Mouse (Mus musculus) midbrain, embryonic 16.5 days (tissue): Measurements from ENCODE around the gene Gm28053. TPM values are rescaled to one million over a fixed set of nuclear protein-coding genes. Genes with fewer than 3 reads are reported as not detected.

ENCODE experiments used
- ATAC-seq: fragments of 200-750 bp; cut with Nextera tagmentation; 2 replicates; pipeline ENCODE4 v1.8.0; 2017; ENCODE audit warnings: moderate TSS enrichment
- H3K27ac ChIP-seq: fragments of 300-500 bp; sonication (generic); 2 replicates; pipeline ENCODE4 v1.5.1; 2014; ENCODE audit warnings: mild to moderate bottlenecking, low read length, mixed read lengths
- H3K27me3 ChIP-seq: fragments of 300-500 bp; sonication (generic); 2 replicates; pipeline ENCODE4 v1.6.1; 2014; ENCODE audit warnings: low read depth, low read length, mixed read lengths; ENCODE audit not compliant: control insufficient read depth, insufficient read depth
- H3K36me3 ChIP-seq: fragments of 300-500 bp; sonication (generic); 2 replicates; pipeline ENCODE4 v1.6.1; 2014; ENCODE audit warnings: mild to moderate bottlenecking, low read length, moderate library complexity, mixed read lengths; ENCODE audit not compliant: control insufficient read depth, insufficient read depth
- H3K4me1 ChIP-seq: fragments of 300-500 bp; sonication (generic); 2 replicates; pipeline ENCODE4 v1.6.1; 2014; ENCODE audit warnings: mild to moderate bottlenecking, low read length, mixed read lengths; ENCODE audit not compliant: control insufficient read depth, insufficient read depth
- H3K4me2 ChIP-seq: fragments of 300-500 bp; sonication (generic); 2 replicates; pipeline ENCODE4 v1.6.1; 2014; ENCODE audit warnings: mild to moderate bottlenecking, low read length, mixed read lengths
- H3K4me3 ChIP-seq: fragments of 300-500 bp; sonication (generic); 2 replicates; pipeline ENCODE4 v1.5.1; 2014; ENCODE audit warnings: low read depth, mild to moderate bottlenecking, low read length, moderate library complexity, mixed read lengths
- H3K9ac ChIP-seq: fragments of 300-500 bp; sonication (generic); 2 replicates; pipeline ENCODE4 v1.6.1; 2014; ENCODE audit warnings: low read depth, low read length, mixed read lengths
- H3K9me3 ChIP-seq: fragments of 300-500 bp; sonication (generic); replicated peaks from 2 replicates; pipeline ENCODE4 v1.6.1; 2014; ENCODE audit warnings: mild to moderate bottlenecking, low read length, mixed read lengths; ENCODE audit not compliant: control insufficient read depth, poor library complexity, severe bottlenecking
- WGBS: fragments of 180-500 bp; shearing (Covaris S2); extraction: QIAGEN DNeasy Blood & Tissue Kit; methylation state at CpG from one replicate; pipeline ENCODE4 v1.1.7; 2014; 5-methylcytosine and 5-hydroxymethylcytosine counted together
- polyA plus RNA-seq: library from polyadenylated mRNA; unstranded; fragments of >200 nt; fragmentation: Nextera tagmentation; extraction: Ambion mirVana; gene quantifications from 2 replicates; pipeline ENCODE4 v1.2.1, GENCODE M21; 2015

The Gm28053 gene
- polyA plus RNA-seq, 1 experiment from 2014 or later, result 0.62 TPM

DNA sequence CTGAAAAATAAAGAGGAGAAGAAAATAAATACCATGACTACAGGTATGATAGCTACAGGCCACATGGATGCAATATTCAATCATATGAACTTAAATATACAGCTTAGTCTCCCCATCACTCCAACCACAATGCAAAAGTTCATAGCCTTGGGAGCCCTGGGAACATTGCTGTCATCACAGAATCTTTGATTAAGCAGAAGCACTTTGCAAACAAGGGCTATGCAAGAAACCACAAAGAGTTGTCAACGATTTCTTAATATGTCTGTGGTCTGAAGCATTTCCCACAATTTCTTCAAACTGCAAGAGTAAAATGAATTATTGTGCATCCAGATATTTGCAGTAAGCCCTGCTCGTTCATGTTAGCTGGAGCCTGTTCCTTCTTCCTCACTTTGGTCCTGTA, 18.6 kb downstream of the Gm28053 start:
- Histone ChIP-seq H3K4me3 (no peak overlapping the region), H3K4me2 (no peak overlapping the region), H3K27ac (no peak overlapping the region), H3K36me3 (no peaks in the 10 kb centered on the region), H3K4me1 (0 out of 2 replicates have a peak, but pooled peaks cover 1% of the 10 kb centered on the region), H3K9me3 (no peaks in the 10 kb centered on the region), H3K9ac (no peak overlapping the region), H3K27me3 (0 out of 2 replicates have a peak, but pooled peaks cover 6% of the 10 kb centered on the region)
- no peak for ATAC-seq
- 81% methylated on average over 2 of the region's 2 CpGs for WGBS

DNA sequence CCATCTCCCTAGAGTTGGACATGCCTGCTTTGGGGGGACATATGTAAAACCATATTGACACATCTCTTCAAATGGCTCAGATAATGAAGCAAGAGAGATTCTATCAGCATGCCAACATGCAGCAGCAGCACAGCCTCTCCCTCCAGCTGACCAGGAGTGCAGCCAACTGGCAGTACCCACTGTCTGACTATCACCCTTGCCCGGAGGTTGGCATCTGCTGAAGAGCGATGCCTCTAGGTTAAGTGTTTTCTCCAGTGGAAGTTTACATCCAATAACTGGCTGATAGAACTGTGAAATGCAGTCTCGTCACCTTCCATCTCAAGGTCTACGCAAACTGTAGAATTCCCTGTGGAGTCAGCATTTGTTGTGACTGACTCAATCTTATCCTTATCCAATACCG, 19.3 kb downstream of the Gm28053 start:
- 86% methylated on average over 5 of the region's 5 CpGs for WGBS
- 0 out of 2 replicates have a peak, but pooled peaks cover 4% of the 10 kb centered on the region for H3K4me1 ChIP-seq
- H3K9ac ChIP-seq, result no peak overlapping the region

DNA sequence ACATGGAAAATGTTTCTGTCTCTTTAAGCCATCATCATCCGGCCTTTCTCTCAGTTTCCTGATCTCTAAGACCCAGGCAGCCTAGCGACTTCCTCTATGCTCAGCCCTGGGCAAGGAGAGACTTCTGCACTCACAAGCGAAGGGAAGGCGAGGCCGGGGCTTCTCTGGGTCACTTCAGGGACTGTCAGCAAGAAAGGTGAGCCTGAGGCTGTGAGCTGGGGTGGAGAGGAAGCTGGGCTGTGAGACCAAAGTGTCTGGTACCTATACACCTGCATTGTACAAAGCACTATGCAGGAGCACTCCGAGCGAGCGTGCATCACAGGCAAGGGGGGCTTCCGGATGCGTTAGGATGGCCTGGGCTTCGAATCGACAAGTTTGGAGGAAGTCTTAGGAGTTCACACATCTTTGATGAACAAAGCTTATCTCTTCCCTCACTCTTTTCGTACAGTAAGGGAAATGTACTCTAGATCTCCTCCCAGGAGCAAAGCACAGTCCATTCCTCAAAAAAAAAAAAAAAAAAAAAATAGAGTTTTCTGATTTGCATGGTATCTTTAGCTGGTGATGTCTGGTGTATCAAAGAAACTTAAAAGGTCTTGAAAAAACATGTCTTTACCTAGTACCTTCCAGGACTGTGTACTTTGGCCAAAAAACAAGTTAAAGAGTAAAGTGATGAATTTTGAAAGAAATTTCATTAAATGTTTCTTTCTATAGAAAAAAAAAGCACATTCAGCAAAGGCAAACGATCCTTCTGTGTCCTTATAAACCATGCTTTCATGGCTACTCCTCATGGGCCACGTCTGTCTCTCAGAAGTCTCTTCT, 20.8 kb downstream of the Gm28053 start, which contains the start of gene Gimap1:
Gimap1 (plus strand) TSS at position 94 of the 819 bp plus-strand sequence.
- no peaks in the 10 kb centered on the region for H3K36me3 ChIP-seq
- H3K4me2 ChIP-seq, result no peak within 1 kb of the TSS
- no peaks in the 10 kb centered on the region for H3K9me3 ChIP-seq
- 78% methylated on average over 15 of the region's 15 CpGs for WGBS
- no peak within 1 kb of the TSS for H3K9ac ChIP-seq
- no peak for ATAC-seq
- peaks cover 9% of the 10 kb centered on the region; the same call in 1 of the 2 replicates for H3K27me3 ChIP-seq
- 0 out of 2 replicates have a peak, but pooled peaks cover 4% of the 10 kb centered on the region for H3K4me1 ChIP-seq
- no peak within 1 kb of the TSS for H3K4me3 ChIP-seq
- no peak within 1 kb of the TSS for H3K27ac ChIP-seq

More for the DNA sequence above, 19.3 kb downstream of the Gm28053 start:
- no peak overlapping the region for H3K27ac ChIP-seq
- no peak for ATAC-seq
- 0 out of 2 replicates have a peak, but pooled peaks cover 6% of the 10 kb centered on the region for H3K27me3 ChIP-seq
- H3K4me2 ChIP-seq, result no peak overlapping the region
- no peak overlapping the region for H3K4me3 ChIP-seq
- H3K36me3 ChIP-seq, result no peaks in the 10 kb centered on the region
- no peaks in the 10 kb centered on the region for H3K9me3 ChIP-seq

DNA sequence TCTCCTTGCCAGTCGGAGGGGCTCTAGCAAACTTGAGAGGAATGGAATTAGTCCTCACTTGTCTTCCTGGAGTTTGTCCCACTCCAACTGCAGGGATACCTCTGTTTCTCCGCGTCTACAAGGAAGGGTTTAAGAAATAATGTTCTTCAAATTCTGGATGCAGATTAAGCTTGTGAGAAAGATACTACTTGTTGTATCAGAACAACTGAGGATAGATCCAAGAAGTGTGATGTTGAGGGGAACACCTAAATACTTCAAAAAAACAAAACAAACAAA, 21.3 kb downstream of the Gm28053 start:
- no peak overlapping the region for H3K4me2 ChIP-seq

DNA sequence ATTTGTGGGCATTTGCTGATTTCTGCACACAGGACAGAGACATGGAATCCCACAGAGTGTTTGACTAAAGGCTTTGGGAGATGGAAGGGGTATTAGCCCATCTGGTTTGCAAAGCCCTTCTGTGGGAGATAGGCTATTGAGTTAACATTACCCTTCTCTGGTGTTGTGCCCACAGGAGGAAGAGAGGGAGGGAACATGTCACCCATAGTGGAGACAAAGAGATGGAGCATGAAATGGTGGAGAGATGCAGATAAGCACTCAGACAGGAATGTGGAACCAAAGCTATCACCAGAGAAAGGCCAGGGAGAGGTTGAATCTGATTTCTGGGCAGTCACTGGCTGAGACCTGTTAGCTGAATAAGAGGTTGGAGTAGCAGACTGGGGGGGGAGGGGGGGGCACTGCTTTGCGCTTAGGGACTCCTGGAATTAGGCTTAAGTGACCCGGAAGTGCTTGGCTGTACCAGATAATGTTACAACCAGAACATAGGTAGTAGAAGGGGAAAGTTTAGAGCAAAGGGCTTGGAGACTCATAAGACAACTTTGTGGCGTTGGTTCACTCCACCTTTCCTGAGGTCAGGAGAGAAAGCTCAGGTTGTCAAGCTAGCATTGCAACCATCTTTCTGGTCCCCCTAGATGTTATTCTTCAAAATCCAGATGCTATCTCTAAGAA, 22.2 kb downstream of the Gm28053 start:
- ATAC-seq, result no peak
- Histone ChIP-seq H3K4me1 (0 out of 2 replicates have a peak, but pooled peaks cover 4% of the 10 kb centered on the region), H3K36me3 (no peaks in the 10 kb centered on the region), H3K27me3 (peaks cover 10% of the 10 kb centered on the region; the same call in 1 of the 2 replicates), H3K4me2 (no peak overlapping the region), H3K9ac (no peak overlapping the region), H3K4me3 (no peak overlapping the region), H3K27ac (no peak overlapping the region), H3K9me3 (no peaks in the 10 kb centered on the region)
- 86% methylated on average over 3 of the region's 3 CpGs for WGBS

More for the DNA sequence above, 21.3 kb downstream of the Gm28053 start:
- H3K9me3 ChIP-seq, result no peaks in the 10 kb centered on the region
- H3K27ac ChIP-seq, result no peak overlapping the region
- WGBS, result 88% methylated on average over 3 of the region's 3 CpGs
- no peaks in the 10 kb centered on the region for H3K36me3 ChIP-seq
- H3K9ac ChIP-seq, result no peak overlapping the region
- H3K27me3 ChIP-seq, result peaks cover 10% of the 10 kb centered on the region; the same call in 1 of the 2 replicates
- H3K4me1 ChIP-seq, result 0 out of 2 replicates have a peak, but pooled peaks cover 4% of the 10 kb centered on the region
- ATAC-seq, result no peak
- H3K4me3 ChIP-seq, result no peak overlapping the region

DNA sequence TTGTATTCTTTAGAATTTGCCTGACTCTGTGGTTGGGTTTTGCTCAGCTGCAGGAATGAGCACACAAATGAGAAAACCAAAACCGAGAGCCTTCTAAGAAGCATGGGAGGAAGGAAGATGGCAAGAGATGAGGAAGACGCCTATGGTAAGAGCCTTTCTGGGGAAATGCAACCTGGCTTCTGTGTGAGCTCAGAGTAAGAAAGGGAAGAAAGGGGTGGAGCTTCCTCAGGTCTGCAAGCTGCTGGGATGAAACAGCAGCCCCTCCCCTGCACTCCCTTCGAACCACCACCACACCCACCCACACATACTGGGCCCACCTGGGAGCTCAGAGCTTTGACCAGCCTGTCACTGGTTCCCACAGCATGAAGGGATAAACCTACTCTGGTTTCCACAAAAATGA, 22.9 kb downstream of the Gm28053 start:
- peaks cover 10% of the 10 kb centered on the region; the same call in 1 of the 2 replicates for H3K27me3 ChIP-seq
- H3K36me3 ChIP-seq, result no peaks in the 10 kb centered on the region
- no peaks in the 10 kb centered on the region for H3K9me3 ChIP-seq
- H3K27ac ChIP-seq, result no peak overlapping the region
- 0 out of 2 replicates have a peak, but pooled peaks cover 4% of the 10 kb centered on the region for H3K4me1 ChIP-seq
- 32% methylated on average over 3 of the region's 3 CpGs for WGBS
- no peak overlapping the region for H3K4me2 ChIP-seq
- H3K4me3 ChIP-seq, result no peak overlapping the region
- no peak overlapping the region for H3K9ac ChIP-seq
- no peak for ATAC-seq

DNA sequence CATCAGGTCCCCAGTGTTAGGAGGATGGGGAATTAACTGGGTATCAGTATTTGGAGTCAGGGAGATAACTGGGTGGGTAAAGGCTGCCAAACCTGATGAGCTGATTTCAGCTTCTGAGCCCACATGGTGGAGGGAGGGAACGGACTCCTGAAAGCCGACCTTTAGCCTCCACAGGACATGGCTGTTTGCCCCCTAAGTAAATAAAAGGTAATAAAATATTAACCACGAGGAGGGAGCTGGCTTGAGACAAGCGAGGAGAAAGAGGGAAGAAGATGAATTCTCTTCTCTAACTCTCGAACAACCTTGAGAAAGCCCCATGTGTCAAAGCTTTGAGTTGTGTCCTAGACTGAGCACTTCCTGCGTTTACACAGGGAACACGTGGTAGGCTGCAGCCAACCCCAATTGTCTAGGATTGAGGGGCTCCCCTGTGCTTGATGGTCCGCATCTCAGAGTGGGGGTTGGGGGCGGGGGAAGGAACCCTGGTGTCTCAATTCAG, 23.4 kb downstream of the Gm28053 start:
- peak; percentile 66 for ATAC-seq
- Histone ChIP-seq H3K4me1 (0 out of 2 replicates have a peak, but pooled peaks cover 4% of the 10 kb centered on the region), H3K9ac (no peak overlapping the region), H3K27ac (no peak overlapping the region), H3K36me3 (no peaks in the 10 kb centered on the region), H3K4me2 (peak overlapping the region; percentile 83), H3K4me3 (peak overlapping the region; percentile 58; the same call in 1 of the 2 replicates), H3K27me3 (peaks cover 10% of the 10 kb centered on the region), H3K9me3 (no peaks in the 10 kb centered on the region)
- WGBS, result 36% methylated on average over 9 of the region's 9 CpGs

DNA sequence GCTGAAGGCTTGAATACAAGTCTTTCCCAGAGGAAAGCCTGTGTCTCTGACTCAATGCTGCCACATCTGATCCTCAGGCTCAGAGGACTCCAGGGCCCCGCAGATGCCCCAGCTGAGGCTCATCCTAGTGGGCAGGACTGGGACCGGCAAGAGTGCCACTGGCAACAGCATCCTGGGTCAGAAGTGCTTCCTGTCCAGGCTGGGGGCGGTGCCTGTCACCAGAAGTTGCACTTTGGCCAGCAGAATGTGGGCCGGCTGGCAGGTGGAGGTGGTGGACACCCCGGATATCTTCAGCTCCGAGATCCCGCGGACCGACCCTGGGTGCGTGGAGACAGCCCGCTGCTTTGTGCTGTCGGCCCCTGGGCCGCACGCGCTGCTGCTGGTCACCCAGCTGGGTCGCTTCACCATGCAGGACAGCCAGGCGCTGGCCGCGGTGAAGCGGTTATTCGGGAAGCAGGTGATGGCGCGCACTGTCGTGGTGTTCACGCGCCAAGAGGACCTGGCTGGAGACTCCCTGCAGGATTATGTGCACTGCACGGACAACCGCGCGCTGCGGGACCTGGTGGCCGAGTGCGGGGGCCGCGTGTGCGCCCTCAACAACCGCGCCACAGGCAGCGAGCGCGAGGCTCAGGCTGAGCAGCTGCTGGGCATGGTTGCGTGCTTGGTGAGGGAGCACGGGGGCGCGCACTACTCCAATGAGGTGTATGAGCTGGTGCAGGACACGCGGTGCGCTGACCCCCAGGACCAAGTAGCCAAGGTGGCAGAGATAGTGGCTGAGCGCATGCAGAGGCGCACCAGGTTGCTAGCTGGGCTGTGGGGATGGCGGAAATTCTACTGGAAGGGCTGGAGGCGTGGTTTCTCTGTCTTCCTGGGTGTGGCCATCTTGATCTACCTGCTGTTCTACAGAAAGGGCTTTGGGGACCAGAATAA, 24.3 kb downstream of the Gm28053 start:
- Histone ChIP-seq H3K27ac (peak overlapping the region; percentile 13), H3K36me3 (no peaks in the 10 kb centered on the region), H3K9ac (peak overlapping the region; percentile 77), H3K4me3 (peak overlapping the region; percentile 58), H3K9me3 (no peaks in the 10 kb centered on the region), H3K4me1 (0 out of 2 replicates have a peak, but pooled peaks cover 4% of the 10 kb centered on the region), H3K4me2 (peak overlapping the region; percentile 83), H3K27me3 (peaks cover 10% of the 10 kb centered on the region)
- ATAC-seq, result peak; percentile 87
- 3% methylated on average over 52 of the region's 52 CpGs for WGBS
